Mouse (Mus musculus): ENCODE results near the gene Rsph14.

Rsph14 gene

GRCm38 (mm10) chr10:75032395-75032794 lies at the start of gene Rsph14:
Gene Rsph14, minus strand, starts transcription at chr10:75032586.
- peak; percentile 90 for DNase-seq

GRCm38 (mm10) chr10:75078174-75079128 lies 46.1 kb upstream of the Rsph14 start:
- no peak for DNase-seq

GRCm38 (mm10) chr10:75075665-75076064 lies 43.3 kb upstream of the Rsph14 start:
- no peak for DNase-seq

GRCm38 (mm10) chr10:75070281-75070976 lies 38.0 kb upstream of the Rsph14 start:
- DNase-seq = no peak

GRCm38 (mm10) chr10:75068624-75069328 lies 36.4 kb upstream of the Rsph14 start:
- no peak for DNase-seq

GRCm38 (mm10) chr10:75068086-75068485 lies 35.7 kb upstream of the Rsph14 start:
- DNase-seq = no peak

- DNase-seq = peak; percentile 24
These were observed 35.1 kb upstream of the Rsph14 start for GRCm38 (mm10) chr10:75067446-75067845.

- no peak for DNase-seq
These were observed 33.3 kb upstream of the Rsph14 start for GRCm38 (mm10) chr10:75065691-75066090.

GRCm38 (mm10) chr10:75063301-75063965 lies 31.0 kb upstream of the Rsph14 start:
- peak; percentile 43 for DNase-seq

- DNase-seq = no peak
These were observed 30.2 kb upstream of the Rsph14 start for GRCm38 (mm10) chr10:75062621-75063020.

- DNase-seq = peak; percentile 25
These were observed 29.8 kb upstream of the Rsph14 start for GRCm38 (mm10) chr10:75062189-75062561.

- peak; percentile 27 for DNase-seq
These were observed 29.2 kb upstream of the Rsph14 start for GRCm38 (mm10) chr10:75061341-75062188.

- no peak for DNase-seq
These were observed 28.5 kb upstream of the Rsph14 start for GRCm38 (mm10) chr10:75060843-75061235.

- DNase-seq = peak; percentile 68
These were observed 27.9 kb upstream of the Rsph14 start, which contains the start of gene Bcr for GRCm38 (mm10) chr10:75060217-75060842. Gene Bcr, plus strand, starts transcription at chr10:75060592.

- peak; percentile 71 for DNase-seq
These were observed 27.0 kb upstream of the Rsph14 start for GRCm38 (mm10) chr10:75059396-75059795.

- DNase-seq = peak; percentile 27
These were observed 26.5 kb upstream of the Rsph14 start for GRCm38 (mm10) chr10:75058761-75059395.

- DNase-seq = no peak
These were observed 25.9 kb upstream of the Rsph14 start for GRCm38 (mm10) chr10:75058336-75058735.

- DNase-seq = peak; percentile 61
These were observed 23.9 kb upstream of the Rsph14 start for GRCm38 (mm10) chr10:75056255-75056654.

- DNase-seq = no peak
These were observed 23.3 kb upstream of the Rsph14 start for GRCm38 (mm10) chr10:75055672-75056071.

- DNase-seq = no peak
These were observed 21.7 kb upstream of the Rsph14 start for GRCm38 (mm10) chr10:75054125-75054524.

- DNase-seq = peak; percentile 33
These were observed 21.3 kb upstream of the Rsph14 start for GRCm38 (mm10) chr10:75053655-75054054.

All from kidney, adult 11 months (tissue).